Mouse (Mus musculus): ENCODE measurements around the gene Eva1c. TPM values are rescaled to one million over a fixed set of nuclear protein-coding genes. Genes with fewer than 3 reads are reported as not detected.

Eva1c gene
- polyA plus RNA-seq, 1 experiment from 2014 or later: 2.6 TPM

DNA sequence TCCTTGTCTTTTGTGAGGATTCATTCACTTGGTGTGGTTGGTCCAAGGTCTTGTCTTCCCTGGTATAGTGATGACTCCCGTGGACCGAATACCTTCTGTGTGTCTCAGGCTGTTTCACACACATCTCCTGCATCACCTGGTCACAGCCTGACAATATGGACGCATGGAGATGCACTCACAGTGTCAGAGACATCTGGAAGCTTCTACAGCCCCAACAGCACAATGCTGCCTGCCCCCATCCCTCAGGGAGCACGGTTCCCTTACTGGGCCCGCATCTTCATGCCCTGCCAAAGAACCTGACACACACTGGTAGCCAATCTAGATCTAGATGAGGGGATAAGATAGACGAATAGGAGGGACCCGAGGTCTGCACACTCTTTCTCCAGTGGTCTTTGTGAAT is 2.6 kb downstream of the Eva1c start:
- no peak overlapping the region for H3K9ac ChIP-seq
- no peaks in the 10 kb centered on the region for H3K36me3 ChIP-seq
- no peak for ATAC-seq (ENCODE audit: low FRiP score, low read depth)
- peaks cover 39% of the 10 kb centered on the region for H3K4me1 ChIP-seq
- H3K4me2 ChIP-seq (replicated peaks): no peak overlapping the region
- 80% methylated on average over 7 of the region's 7 CpGs for WGBS
- peaks cover 52% of the 10 kb centered on the region for H3K27me3 ChIP-seq
- H3K4me3 ChIP-seq: no peak overlapping the region
- no peaks in the 10 kb centered on the region for H3K9me3 ChIP-seq
- no peak overlapping the region for H3K27ac ChIP-seq

DNA sequence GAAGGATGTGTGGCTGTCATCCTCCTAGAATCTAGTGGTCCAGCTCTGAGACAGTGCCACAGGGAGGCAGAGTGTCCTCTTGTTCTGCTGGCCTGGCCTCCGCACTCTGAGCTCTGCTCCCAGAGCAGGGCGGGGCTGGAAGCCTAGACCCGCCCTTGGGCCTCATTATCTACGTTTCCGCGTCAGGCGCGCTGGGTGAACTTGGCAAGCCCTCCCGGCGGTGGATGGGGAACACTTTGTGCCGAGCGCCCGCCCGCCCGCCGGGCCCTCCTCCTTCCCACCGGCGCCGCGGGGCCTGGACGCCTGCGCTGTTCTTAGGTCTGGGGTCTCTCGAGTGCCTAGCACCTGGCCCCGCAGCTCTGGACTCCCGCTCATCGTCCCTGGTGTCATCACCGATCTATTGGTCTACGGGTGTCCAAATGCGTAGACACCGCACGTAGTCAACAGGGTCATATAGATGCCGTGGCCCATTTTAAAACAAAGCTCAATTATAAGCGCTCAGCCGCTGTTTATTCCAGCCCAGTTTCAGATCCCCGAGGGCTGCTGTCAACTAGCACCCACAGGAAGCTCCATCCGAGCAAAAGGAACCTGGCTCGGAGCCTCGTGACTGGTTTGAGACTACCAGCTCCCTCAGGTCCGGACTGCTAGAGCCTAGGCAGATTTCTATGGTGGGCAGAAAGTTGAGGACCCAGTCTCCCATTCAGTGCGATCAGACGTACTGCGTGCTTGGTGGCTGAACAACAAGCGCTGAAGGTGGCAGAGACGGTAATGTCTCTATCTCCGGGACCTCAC is 3.6 kb downstream of the Eva1c start:
- under 1% methylated on average over 45 of the region's 45 CpGs for WGBS

DNA sequence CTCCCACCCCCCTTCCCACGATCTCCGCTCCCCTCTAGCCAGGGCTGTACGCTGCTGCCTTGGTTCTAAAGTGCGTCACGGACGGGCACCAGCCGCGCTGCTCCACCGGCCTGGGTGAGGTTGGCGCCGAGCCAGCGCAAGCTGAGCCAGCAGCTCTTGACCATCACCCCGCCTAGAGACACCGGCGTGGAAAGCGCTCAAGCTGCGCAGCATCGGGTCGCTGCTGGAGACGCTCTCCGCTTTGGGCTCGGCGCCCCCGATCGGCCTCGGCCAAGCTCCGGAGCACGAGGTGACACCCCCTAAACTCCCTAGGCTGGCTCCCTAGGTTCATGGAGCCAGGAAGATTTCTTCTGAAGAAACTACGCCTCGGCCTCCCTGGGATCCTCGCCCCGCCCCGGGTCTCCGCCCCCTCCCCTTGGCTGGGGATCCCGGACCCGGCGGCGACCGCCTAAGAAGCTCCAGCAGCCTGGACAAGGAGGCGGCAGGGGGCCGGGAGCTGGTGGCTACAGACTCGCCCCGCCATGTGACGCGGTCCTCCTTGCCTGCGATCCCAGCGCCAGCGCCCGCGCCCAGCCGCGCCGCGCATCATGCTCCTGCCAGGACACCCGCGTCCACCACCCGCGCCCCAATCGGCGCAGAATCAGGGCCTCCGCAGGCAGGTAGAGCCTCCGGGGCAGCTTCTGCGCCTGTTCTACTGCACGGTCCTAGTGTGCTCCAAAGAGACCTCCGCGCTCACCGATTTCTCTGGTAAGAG is 4.3 kb downstream of the Eva1c start:
- no peaks in the 10 kb centered on the region for H3K36me3 ChIP-seq
- H3K4me2 ChIP-seq (replicated peaks): peak overlapping the region; percentile 92
- peaks cover 39% of the 10 kb centered on the region for H3K4me1 ChIP-seq
- ATAC-seq (ENCODE audit: low FRiP score, low read depth): peak; percentile 68
- peak overlapping the region; percentile 54 for H3K4me3 ChIP-seq
- peaks cover 59% of the 10 kb centered on the region for H3K27me3 ChIP-seq
- H3K27ac ChIP-seq: no peak overlapping the region
- under 1% methylated on average over 65 of the region's 67 CpGs for WGBS
- H3K9ac ChIP-seq: peak overlapping the region; percentile 70
- no peaks in the 10 kb centered on the region for H3K9me3 ChIP-seq

More for the DNA sequence above, 3.6 kb downstream of the Eva1c start:
- H3K9me3 ChIP-seq: no peaks in the 10 kb centered on the region
- no peak overlapping the region for H3K27ac ChIP-seq
- peak; percentile 64 for ATAC-seq (ENCODE audit: low FRiP score, low read depth)
- peaks cover 57% of the 10 kb centered on the region for H3K27me3 ChIP-seq
- peak overlapping the region; percentile 54 for H3K4me3 ChIP-seq
- peaks cover 39% of the 10 kb centered on the region for H3K4me1 ChIP-seq
- H3K4me2 ChIP-seq (replicated peaks): peak overlapping the region; percentile 92
- H3K9ac ChIP-seq: peak overlapping the region; percentile 70
- no peaks in the 10 kb centered on the region for H3K36me3 ChIP-seq

DNA sequence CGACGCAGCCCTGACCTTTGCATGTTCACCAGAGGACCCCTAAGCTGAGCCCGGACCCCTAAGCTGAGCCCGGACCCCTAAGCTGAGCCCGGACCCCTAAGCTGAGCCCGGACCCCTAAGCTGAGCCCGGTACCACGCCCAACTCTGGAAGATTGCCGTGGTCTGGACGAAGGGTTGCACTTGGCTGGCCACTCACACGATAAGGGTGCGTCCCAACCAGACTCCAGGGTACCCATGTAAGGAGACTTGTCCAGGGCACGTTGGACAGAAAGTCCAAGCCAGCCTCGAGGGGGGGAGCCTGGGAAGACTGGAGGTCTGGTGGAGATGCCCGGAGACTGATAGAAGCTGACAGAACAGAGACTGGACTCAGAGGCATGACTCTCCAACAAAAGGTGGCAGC is 5.2 kb downstream of the Eva1c start:
- Histone ChIP-seq H3K4me3 (peak overlapping the region; percentile 54), H3K27ac (no peak overlapping the region), H3K27me3 (peaks cover 59% of the 10 kb centered on the region), H3K9me3 (no peaks in the 10 kb centered on the region), H3K4me2 (replicated peaks) (peak overlapping the region; percentile 92), H3K4me1 (peaks cover 39% of the 10 kb centered on the region), H3K36me3 (no peaks in the 10 kb centered on the region), H3K9ac (no peak overlapping the region)
- 26% methylated on average over 15 of the region's 15 CpGs for WGBS
- no peak for ATAC-seq (ENCODE audit: low FRiP score, low read depth)

DNA sequence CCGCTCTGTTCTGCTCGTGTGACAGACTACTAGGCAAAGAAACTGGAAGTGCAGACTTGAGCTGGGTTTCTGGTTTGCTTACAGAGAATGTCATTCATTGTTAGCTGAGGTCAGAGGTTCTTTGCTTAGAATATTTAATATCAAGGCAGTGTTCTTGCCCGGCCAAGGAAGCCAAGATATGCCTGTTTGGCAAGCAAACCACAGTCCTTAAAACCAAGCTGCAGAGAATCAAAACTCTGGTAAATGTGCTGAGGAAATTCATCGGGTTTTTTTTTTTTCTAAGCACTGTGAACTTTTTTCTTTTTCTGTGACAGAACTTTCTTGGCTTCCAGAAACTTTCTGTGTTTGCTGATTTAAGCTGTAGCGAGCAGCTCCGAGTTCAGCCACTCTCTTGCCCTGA is 6.0 kb downstream of the Eva1c start:
- Histone ChIP-seq H3K4me1 (peaks cover 39% of the 10 kb centered on the region), H3K27me3 (peaks cover 59% of the 10 kb centered on the region), H3K9me3 (no peaks in the 10 kb centered on the region), H3K9ac (no peak overlapping the region), H3K4me3 (no peak overlapping the region), H3K4me2 (replicated peaks) (peak overlapping the region; percentile 92; the same call in 1 of the 2 replicates), H3K27ac (no peak overlapping the region), H3K36me3 (no peaks in the 10 kb centered on the region)
- no peak for ATAC-seq (ENCODE audit: low FRiP score, low read depth)
- 47% methylated on average over 6 of the region's 6 CpGs for WGBS

DNA sequence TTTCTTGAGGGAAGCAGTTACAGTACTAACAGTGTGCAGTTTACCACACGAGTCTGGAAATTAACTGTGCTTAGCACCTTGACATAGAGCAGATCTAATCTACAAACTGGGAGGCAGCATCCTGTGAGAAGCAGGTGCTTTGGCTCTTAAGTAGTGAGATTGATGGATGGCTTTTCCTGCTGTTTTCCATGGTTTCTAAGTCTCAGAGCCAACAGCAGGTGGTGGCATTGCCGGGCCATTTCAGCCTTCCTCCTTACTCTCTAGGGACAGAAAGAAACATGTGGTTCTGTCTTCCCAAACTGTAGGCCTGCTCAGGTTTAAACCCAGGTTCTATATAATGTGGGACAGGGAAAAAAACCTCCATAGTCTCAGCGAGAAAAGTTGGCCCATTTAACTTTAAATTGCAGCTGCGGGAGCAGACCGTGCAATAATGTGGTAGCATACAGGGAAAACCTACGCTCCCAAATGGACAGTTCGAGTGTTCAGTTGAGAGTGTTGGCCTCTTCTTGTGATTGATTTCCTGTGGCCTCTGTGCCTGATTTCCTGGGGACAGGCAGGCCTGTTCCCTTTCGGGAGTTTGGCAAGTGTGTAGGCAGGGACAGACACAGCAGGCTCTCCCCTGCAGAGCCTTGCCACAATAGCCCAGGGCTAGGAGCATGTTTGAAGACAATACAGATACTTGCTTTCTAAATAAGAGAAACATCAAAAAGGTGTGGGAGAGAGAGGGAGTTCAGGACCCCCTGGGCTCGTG is 6.7 kb downstream of the Eva1c start:
- Histone ChIP-seq H3K4me2 (replicated peaks) (peak overlapping the region; percentile 16; the same call in 1 of the 2 replicates), H3K9me3 (no peaks in the 10 kb centered on the region), H3K27ac (no peak overlapping the region), H3K27me3 (peaks cover 59% of the 10 kb centered on the region), H3K4me1 (peaks cover 39% of the 10 kb centered on the region), H3K9ac (no peak overlapping the region), H3K4me3 (no peak overlapping the region), H3K36me3 (no peaks in the 10 kb centered on the region)
- no peak for ATAC-seq (ENCODE audit: low FRiP score, low read depth)
- WGBS: 23% methylated on average over 9 of the region's 9 CpGs

DNA sequence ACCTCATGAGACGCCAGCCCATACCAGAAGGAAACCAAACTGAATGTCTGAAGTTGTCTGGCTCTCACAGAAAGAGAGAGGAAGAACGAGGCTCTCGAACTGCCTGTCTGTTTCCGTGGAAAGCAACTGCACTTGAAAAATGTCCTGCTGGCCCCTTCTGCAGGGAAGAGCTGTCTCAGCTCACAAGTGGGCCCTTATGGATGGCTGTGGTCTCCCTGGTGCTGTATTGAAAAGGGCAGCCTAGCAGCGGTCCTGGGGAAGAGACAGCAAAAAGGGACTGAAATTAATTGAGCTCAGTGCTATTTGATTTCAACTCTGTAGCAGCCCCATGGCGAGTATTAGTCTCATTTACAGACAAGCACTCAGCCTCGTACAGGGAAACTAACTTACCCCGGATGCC is 10.9 kb downstream of the Eva1c start:
- ATAC-seq (ENCODE audit: low FRiP score, low read depth): no peak
- Histone ChIP-seq H3K27ac (no peak overlapping the region), H3K4me1 (peaks cover 14% of the 10 kb centered on the region), H3K4me2 (replicated peaks) (no peak overlapping the region), H3K27me3 (peaks cover 21% of the 10 kb centered on the region), H3K4me3 (no peak overlapping the region), H3K9me3 (no peaks in the 10 kb centered on the region), H3K36me3 (no peaks in the 10 kb centered on the region), H3K9ac (no peak overlapping the region)
- 73% methylated on average over 8 of the region's 8 CpGs for WGBS

DNA sequence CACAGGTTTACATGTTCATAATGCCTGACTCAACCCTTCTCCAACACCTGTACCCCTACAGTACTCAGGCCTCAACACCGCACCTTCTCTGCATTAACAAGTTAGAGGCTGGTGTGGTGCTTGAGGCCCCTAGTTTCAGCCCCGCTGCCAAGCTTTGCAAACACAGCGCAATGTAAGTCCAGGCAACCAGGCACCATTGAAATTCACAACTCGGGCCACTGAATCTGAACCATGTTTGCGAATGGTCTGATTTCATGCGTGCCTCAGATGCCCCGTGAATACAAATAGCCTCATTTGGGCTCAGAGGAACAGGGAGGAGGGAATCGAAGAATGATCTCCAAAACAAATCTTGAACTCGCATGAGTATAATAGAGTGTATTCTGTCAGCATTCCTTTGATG is 15.6 kb downstream of the Eva1c start:
- WGBS: 79% methylated on average over 9 of the region's 9 CpGs
- Histone ChIP-seq H3K4me2 (replicated peaks) (no peak overlapping the region), H3K27me3 (no peaks in the 10 kb centered on the region), H3K9me3 (no peaks in the 10 kb centered on the region), H3K9ac (no peak overlapping the region), H3K4me3 (no peak overlapping the region), H3K27ac (no peak overlapping the region), H3K4me1 (no peaks in the 10 kb centered on the region), H3K36me3 (no peaks in the 10 kb centered on the region)
- ATAC-seq (ENCODE audit: low FRiP score, low read depth): no peak

DNA sequence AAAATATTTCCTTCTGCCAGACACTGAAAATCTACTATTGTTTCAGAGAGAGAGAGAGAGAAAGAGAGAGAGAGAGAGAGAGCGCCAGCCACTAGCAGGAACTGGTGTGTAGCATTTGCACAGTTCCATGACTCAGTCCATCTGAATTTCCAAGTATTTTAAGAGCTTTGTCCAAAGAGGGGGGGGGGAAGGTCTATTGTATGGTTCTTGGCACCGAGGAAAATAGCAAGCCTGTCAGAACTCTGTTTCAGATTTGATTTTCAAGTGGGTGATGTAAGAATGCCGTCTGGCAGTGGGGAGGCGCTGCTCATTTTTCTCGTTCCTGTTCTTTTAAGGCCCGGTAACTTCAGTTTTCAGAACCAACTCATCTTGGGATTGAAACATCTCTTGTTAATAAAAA is 18.5 kb downstream of the Eva1c start:
- no peak overlapping the region for H3K4me2 ChIP-seq (replicated peaks)
- no peaks in the 10 kb centered on the region for H3K9me3 ChIP-seq
- no peak overlapping the region for H3K9ac ChIP-seq
- no peak overlapping the region for H3K27ac ChIP-seq
- WGBS: 82% methylated on average over 6 of the region's 6 CpGs
- H3K4me1 ChIP-seq: 0 out of 2 replicates have a peak, but pooled peaks cover 12% of the 10 kb centered on the region
- no peaks in the 10 kb centered on the region for H3K36me3 ChIP-seq
- ATAC-seq (ENCODE audit: low FRiP score, low read depth): no peak
- no peaks in the 10 kb centered on the region for H3K27me3 ChIP-seq
- no peak overlapping the region for H3K4me3 ChIP-seq

DNA sequence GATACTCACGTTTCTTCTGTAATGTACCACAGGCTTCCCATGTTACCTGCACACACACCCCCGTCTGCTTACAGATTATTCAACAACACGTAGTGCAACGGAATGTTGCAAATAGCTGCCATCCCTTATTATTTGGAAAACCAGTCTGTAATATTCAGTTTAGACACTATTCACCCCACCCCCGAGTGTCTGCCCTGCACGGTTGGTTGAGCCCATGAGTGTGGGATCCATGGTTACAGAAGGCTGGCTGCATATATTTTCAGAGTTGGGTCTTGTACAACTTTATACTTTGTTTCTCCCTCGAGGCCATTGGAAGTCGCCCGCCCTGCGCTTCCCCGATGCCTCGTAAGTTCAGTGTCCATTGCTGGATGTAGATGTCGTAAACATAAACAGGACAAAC is 19.1 kb downstream of the Eva1c start:
- WGBS: 74% methylated on average over 13 of the region's 13 CpGs
- no peak overlapping the region for H3K4me3 ChIP-seq
- H3K4me2 ChIP-seq (replicated peaks): no peak overlapping the region
- H3K9ac ChIP-seq: no peak overlapping the region
- peaks cover 13% of the 10 kb centered on the region; the same call in 1 of the 2 replicates for H3K4me1 ChIP-seq
- no peak for ATAC-seq (ENCODE audit: low FRiP score, low read depth)
- no peaks in the 10 kb centered on the region for H3K9me3 ChIP-seq
- no peaks in the 10 kb centered on the region for H3K27me3 ChIP-seq
- no peak overlapping the region for H3K27ac ChIP-seq
- no peaks in the 10 kb centered on the region for H3K36me3 ChIP-seq

DNA sequence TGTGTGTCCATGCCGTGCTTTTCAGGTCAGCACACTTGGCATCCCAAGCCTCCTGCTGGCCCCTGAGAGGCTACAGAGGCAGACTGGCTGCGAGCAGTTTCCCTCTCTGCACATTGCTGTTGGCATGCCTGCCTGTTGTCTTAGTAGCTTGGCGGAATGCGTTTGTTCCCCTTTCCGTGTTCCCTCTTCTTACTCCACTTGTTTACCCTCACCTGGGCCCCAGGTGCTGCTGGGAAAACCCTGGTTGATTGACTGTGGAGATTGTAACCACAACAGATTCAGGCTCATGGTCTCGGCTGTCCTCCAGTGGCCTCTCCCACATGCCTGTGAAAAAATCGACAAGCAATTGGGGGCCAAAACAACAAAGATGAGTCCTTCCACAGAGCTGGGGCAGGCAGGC is 22.2 kb downstream of the Eva1c start:
- WGBS: 74% methylated on average over 7 of the region's 7 CpGs
- Histone ChIP-seq H3K4me2 (replicated peaks) (no peak overlapping the region), H3K4me1 (peaks cover 39% of the 10 kb centered on the region), H3K9ac (no peak overlapping the region), H3K27me3 (no peaks in the 10 kb centered on the region), H3K4me3 (no peak overlapping the region), H3K27ac (no peak overlapping the region), H3K9me3 (no peaks in the 10 kb centered on the region), H3K36me3 (no peaks in the 10 kb centered on the region)
- ATAC-seq (ENCODE audit: low FRiP score, low read depth): no peak

DNA sequence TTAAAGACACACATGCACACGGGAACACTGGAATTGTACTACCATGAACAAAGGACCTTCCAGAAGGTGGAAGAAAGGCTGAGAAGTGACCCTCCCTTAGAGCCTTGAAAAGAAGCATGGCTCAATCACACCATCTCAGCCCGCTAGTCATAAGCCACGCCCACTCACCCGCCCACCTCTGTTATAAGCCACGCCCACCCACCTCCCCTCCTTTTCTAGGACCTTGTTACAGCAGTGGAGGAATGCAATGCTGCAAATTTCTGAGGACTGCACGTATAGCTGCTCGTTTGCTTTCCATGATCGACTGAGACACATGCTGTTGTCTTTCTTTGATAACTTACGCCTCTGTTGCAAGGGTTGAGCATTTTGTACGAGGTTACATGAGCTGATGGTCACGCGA is 22.7 kb downstream of the Eva1c start:
- no peak overlapping the region for H3K4me3 ChIP-seq
- H3K9me3 ChIP-seq: no peaks in the 10 kb centered on the region
- H3K27ac ChIP-seq: no peak overlapping the region
- no peak overlapping the region for H3K4me2 ChIP-seq (replicated peaks)
- ATAC-seq (ENCODE audit: low FRiP score, low read depth): peak; percentile 35
- no peak overlapping the region for H3K9ac ChIP-seq
- no peaks in the 10 kb centered on the region for H3K36me3 ChIP-seq
- WGBS: 54% methylated on average over 12 of the region's 12 CpGs
- H3K4me1 ChIP-seq: peaks cover 41% of the 10 kb centered on the region
- H3K27me3 ChIP-seq: no peaks in the 10 kb centered on the region
